Mouse (Mus musculus) thymus, adult 18-20 months (tissue): ENCODE data around the gene Memo1.
"Not testable (repeated sequence)": the region's sequence is repeated elsewhere in the genome, so short reads cannot be mapped to it uniquely, and the experiment has no call there.

ENCODE experiments used
- DNase-seq, 2 experiments: peaks; one replicate each; pipeline ENCODE4 v3.0.0; 2022; ENCODE audit warnings: mixed read lengths in 2 of 2

The Memo1 gene

DNA sequence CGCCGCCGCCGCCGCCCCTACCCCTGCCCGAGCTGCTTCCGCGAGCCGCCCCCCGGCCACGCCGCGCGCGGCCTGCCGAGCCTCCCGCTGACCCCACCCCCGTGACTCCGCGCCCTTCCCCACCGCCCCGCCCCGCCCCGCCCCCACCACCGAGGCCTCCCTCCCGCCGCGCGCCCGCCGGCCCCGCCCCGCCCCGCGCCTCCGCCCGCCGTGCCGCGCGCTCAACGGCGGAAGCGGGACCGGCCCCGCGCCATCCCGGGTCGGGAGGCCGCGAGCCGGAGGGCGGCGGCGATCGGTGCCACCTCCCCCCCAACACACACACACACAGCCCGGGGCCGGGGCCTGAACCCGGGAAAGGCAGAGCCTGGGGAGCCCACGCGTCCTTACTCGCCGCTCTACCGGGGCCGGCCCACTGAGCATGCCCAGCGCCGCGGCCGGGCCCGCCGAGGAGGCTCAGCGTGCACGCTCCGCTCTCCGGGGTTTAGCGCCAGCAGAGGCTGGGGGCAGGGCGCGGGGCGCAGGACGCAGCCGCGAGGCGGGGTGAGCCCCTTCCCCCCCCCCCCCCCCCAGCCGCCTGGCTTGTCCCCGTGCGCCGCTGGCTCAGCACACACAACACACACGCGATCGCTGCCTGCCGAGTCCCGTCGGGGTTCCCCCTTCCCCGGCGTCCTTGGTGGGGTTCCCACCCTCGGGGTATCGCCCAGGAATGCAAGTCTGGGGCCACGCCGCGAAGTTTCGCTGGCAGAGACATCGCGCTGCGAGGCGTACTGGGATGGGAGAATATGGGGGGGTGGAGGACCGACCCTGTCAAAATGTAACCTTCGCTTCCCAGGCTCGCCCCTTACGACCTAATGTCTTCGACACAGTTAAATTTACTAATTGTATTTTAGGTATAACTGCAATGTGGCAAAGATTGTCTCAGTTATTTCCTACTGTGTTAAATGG, at the start of gene Memo1:
Gene Memo1, minus strand, starts transcription at position 496 of the 945 bp plus-strand sequence.
- peak; percentile 73 to 76 for DNase-seq

DNA sequence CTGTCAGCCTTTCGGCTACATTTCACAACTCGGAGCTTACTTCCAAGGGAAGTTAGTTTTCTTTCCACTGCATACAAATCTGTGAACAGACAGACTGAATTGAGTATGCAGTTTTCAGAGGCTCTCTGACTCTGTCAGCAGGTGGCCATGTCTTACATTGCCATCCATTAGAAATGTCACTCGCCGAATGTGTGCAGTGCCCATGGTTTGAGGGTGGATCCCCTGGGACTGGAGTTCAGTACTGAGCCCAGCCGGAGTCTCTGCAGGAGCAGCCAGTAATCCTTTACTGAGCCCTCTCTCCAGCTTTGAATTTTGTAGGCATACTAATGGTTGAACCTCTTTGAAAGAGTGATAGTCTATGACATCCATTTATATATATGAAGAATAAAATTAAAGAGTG, 45.8 kb upstream of the Memo1 start:
- no peak for DNase-seq

DNA sequence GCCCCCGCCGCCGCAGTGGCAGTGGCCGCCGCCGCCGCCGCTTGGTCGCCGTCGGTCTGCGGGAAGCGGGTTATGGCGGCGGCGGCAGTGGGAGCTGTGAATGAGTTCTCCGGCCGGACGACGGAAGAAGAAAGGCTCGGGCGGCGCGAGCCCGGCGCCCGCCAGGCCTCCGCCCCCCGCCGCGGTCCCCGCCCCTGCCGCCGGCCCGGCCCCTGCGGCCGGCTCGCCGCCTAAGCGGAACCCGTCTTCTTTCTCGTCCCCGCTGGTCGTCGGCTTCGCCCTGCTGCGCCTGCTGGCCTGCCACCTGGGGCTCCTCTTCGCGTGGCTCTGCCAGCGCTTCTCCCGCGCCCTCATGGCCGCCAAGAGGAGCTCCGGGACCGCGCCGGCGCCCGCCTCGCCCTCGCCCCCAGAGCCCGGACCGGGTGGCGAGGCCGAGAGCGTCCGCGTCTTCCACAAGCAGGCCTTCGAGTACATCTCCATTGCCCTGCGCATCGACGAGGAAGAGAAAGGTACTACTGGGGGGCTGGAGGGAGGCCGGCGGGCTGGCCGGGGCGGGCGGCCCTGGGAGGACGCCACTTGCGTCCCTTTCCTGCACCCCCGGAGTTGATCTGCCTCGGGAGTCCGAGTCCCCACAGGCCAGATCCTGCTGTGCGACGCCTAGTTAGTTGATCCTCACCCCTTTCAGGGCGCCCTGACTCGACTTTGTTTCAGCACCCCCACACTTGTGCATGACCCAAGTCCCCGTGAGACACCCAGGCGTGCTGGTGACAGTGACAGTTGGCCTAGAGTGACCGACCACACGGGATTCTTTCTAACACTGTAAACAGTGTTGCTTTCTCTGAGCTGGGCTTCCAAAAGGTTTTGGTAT, 43.9 kb upstream of the Memo1 start, which contains the start of gene Spast:
Gene Spast, plus strand, starts transcription at position 51 of the 868 bp plus-strand sequence.
- DNase-seq: peak; percentile 48 to 57

GRCm38 (mm10) chr17:74338225-74338931, 43.1 kb upstream of the Memo1 start:
- DNase-seq: peak; percentile 89 to 91

DNA sequence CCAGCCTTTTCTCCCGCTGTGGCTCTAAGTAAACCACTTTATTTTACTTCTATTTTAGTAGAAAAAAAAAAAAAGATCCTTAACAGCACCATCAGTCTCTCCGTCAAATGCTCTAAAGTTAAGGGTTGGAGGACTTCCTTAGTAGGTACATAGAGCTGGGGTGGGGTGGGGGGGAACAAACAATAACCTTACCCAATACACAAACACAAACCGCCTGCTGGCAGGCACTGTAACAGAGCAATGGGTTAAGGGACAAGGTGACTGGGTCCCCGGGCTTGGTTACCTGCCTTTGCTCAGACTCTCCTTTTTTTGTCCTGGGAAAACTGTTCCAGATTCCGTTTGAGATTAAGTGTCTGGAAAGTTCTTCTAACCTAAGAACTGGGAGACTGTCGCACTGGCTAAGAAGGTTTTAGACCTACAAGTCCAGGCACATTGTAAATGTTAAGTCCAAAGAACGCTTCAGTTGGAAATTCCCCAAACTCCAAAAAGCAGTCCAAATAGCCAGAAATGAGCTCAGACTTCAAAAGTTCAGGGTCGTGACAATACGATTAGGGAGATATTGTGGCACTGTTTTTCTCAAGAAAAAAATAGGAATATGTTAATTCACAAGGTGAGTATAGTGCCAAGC, 35.8 kb upstream of the Memo1 start:
- DNase-seq: no peak

DNA sequence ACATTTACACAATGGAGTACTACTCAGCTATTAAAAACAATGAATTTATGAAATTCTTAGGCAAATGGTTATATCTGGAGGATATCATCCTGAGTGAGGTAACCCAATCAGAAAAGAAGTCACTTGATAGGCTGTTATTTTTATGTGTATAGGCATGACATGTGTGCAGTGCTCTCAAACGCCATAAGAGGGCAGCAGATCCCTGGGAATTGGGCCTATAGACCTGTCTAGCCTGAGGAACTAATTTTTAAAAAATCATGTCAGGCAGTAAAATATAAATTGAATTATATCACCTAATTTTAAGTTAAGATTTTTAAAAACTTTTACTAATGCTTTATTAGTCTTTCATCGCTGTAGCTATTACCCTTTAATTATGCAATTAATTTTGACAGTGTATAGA, 32.8 kb upstream of the Memo1 start:
- DNase-seq: peak; percentile 7 to 28

DNA sequence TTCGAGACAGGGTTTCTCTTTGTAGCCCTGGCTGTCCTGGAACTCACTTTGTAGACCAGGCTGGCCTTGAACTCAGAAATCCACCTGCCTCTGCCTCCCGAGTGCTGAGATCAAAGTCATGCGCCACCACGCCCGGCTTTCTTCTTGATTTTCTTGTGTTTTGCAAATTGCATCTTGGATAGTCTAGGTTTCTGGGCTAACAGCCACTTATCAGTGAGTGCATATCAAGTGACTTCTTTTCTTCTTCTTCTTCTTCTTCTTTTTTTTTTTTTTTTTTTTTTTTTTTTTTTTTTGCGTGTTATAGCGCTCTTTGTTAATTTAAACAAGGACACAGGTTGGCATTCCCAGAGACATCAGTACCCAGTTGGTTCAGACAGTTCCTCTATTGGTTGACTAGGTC, 31.9 kb upstream of the Memo1 start:
- not testable (repeated sequence) for DNase-seq

DNA sequence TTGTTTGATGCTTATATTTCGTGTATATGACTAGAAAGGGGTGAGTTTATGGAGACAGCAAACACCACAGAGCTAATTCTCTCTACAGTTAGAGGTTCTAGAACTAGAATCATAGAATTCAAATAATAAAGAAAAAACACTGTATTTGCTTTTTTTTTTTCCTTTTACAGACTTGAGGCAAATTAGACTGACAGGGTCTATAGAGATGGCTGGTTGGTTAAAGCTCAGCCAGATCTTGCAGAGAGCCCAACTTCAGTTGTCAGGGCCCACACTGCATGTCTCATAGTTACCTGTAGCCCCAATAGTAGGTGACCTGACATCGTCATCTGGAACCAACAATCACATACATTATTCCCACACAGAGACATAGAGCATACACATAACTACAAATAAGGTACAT, 28.5 kb upstream of the Memo1 start, which contains the start of gene Dpy30:
Gene Dpy30, minus strand, starts transcription at position 101 of the 400 bp plus-strand sequence.
- no peak for DNase-seq

DNA sequence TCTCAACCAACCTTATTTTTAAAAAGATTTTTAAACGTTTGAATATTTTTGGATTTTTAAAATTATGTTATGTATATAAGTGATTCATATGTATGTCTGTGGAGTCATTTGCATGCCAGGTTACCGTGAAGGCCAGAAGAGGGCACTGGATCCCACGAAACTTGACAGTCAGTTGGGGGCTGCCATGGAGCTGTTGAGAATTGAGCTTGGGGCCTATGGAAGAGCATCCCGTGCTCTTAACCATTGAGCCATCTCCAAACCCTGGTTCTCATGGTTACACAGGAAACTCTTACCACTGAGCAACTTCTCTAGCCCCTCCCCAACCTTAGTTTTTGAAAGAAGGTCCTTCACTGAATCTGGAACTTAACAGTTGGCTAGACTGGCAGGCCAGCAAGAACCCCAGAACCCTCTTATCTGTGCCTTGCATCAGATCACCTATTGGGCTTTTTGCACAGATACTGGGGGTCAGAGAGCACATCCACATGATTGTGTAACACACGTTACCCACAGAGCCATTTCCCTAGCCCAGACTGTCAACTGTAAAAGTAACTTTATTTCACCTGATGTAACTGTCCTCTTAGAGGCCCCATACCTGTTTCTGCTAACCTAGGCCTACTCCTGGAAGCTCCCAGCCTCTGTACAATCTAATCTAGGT, 27.2 kb upstream of the Memo1 start:
- peak; percentile 9 to 13 for DNase-seq

- no peak for DNase-seq
These were observed 23.4 kb upstream of the Memo1 start for GRCm38 (mm10) chr17:74318721-74319120.

DNA sequence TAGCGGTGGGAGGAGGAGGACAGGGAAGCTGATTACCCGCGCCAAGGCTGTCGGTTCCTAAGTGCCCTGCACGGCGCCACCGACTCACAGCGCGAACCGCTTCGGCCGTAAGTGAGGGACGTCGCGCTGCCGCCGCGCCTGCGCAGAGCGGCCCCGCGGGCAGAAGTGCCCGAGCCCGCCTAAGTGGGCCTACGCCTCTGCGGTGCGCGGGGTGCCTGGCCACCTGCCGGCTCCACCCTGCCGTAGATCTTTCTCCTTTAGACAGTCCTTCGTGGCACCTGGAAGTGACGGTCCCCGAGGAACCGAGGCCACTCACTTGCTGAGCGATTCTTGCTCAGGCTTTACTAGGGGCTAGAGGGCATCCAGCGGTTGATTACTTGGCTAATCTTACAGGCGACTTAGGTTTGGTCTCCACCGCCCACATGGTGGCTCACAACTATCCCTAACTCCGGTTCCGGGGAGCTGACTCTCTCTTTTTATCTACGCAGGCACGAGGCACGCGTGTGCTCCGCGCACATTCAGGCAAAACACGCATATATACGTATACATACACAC, 21.1 kb upstream of the Memo1 start:
- peak; percentile 79 for DNase-seq

GRCm38 (mm10) chr17:74315445-74316308, 20.4 kb upstream of the Memo1 start:
- no peak for DNase-seq

DNA sequence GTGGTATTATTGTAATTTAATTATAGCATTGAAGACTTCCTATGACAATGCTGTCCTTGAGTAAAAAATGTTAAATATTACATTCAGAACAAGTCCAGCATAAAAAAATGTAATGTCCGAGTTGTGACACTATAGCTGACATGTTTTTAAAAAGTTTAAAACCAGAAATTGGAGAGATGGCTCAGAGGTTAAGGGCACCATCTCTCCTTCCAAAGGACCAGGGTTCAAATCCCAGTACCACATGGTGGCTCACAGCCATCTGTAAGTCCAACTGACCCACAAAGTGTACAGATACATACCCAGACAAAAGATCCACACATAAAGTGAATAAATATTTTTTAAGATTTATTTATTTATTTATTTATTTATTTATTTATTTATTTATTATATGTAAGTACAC, 10.7 kb upstream of the Memo1 start:
- DNase-seq: no peak

DNA sequence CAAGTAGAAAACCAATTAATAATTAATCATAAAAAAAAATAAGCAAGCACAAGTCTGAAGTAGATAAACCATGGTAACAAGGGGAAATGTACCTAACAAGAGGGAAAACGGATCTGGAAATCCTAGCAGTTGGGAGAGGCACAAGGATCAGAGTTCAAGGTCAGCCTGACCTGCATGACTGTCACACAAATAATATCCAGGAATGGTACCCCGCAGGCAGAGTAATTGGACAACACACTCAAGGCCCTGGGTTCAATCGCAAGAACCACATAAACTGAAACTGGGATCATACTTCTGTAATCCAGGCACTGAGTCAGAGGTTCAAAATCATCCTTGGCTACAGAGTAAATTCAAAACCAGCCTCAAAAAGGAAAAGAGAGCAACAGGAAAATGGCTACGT, 10.3 kb upstream of the Memo1 start:
- no peak for DNase-seq

- no peak for DNase-seq
These were observed 8.7 kb upstream of the Memo1 start for GRCm38 (mm10) chr17:74304060-74304459.

GRCm38 (mm10) chr17:74300089-74300488, 4.8 kb upstream of the Memo1 start:
- no peak for DNase-seq

DNA sequence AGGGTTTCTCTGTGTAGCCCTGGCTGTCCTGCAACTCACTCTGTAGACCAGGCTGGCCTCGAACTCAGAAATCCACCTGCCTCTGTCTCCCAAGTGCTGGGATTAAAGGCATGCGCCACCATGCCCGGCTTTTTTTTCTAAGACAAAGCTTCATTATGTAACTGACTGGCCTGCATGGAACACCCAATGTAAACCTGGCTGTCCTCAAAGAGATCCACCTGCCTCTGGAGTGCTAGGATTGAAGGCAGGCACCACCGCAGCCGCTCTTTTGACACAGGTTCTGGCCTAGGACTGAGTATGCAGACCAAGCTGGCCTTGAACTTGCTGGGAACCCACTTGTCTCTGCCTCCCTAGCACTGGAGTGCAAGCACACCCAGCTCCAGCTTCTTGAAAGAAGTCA, 1.7 kb upstream of the Memo1 start:
- not testable (repeated sequence) for DNase-seq

GRCm38 (mm10) chr17:74296076-74296823, 929 bp upstream of the Memo1 start:
- no peak for DNase-seq

DNA sequence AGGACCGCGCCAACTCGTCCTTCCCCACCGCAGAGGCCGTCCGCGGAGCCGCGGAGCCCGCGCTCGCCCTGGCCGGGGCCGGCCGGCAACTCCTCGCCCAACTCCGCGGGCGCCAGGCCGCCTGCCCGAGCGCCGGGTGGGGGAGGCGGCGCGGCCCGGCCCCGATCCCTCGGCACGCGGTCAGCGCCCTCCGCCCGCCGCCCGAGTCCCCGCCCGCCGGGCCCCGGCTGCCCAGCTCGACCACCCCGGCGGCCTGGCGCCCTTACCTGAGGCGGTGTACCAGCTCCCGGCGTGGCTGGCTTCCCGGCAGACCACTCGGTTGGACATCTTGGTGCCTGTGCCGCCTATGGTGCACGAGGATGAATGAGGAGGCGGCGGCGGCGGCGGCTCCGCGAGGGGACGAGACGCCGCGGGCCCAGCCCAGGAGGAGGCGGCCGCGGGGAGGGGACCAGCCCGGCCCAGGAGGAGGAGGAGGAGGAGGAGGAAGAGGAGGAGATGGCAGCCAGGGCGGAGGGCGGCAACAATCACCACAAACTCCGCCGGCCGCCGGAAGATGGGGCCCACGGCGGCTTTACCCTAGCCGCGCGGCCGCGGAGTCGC, 795 bp downstream of the Memo1 start:
- peak; percentile 72 to 78 for DNase-seq
